Mouse (Mus musculus) G1E (cell line): Measurements from ENCODE around the gene Tec. TPM values are rescaled to one million over a fixed set of nuclear protein-coding genes. Genes with fewer than 3 reads are reported as not detected.

ENCODE experiments used
- ATAC-seq: 2 replicates; pipeline ENCODE4 v1.8.0; 2016; ENCODE audit warnings: mild to moderate bottlenecking; ENCODE audit not compliant: insufficient number of reproducible peaks, poor library complexity, low FRiP score, severe bottlenecking; ENCODE audit errors: extremely low read depth
- DNase-seq: peaks from one replicate; pipeline ENCODE4 v3.0.0; 2012; ENCODE audit warnings: low spot score
- H3K27me3 ChIP-seq: 2 replicates; pipeline ENCODE4 v1.6.1; 2012; ENCODE audit warnings: mild to moderate bottlenecking, low read length, inconsistent platforms; ENCODE audit not compliant: insufficient read depth
- H3K36me3 ChIP-seq: replicated peaks from 2 replicates; pipeline ENCODE3; 2012; ENCODE audit warnings: mild to moderate bottlenecking, inconsistent platforms
- H3K4me1 ChIP-seq: 2 replicates; pipeline ENCODE4 v1.6.1; 2012; ENCODE audit warnings: low read depth, low read length, inconsistent platforms, mixed read lengths; ENCODE audit not compliant: insufficient read depth
- H3K4me3 ChIP-seq: 2 replicates; pipeline ENCODE4 v1.5.1; 2012; ENCODE audit warnings: low read depth, mild to moderate bottlenecking, inconsistent platforms, low read length, moderate library complexity, mixed read lengths
- H3K9me3 ChIP-seq: replicated peaks from 2 replicates; pipeline ENCODE4 v1.6.1; 2012; ENCODE audit warnings: inconsistent platforms
- CTCF ChIP-seq: IDR thresholded peaks from 2 replicates; pipeline ENCODE4 v1.5.1; 2012; ENCODE audit warnings: low read depth, low read length, inconsistent platforms, mixed read lengths
- GATA1 ChIP-seq: IDR thresholded peaks from 2 replicates; pipeline ENCODE4 v1.6.1; 2012; ENCODE audit warnings: borderline replicate concordance, low read length, inconsistent platforms, mixed read lengths
- GATA2 ChIP-seq: IDR thresholded peaks from 2 replicates; pipeline ENCODE4 v1.6.1; 2012; ENCODE audit warnings: low read depth, low read length, inconsistent platforms, borderline replicate concordance
- POLR2AphosphoS5 ChIP-seq: IDR thresholded peaks from 2 replicates; pipeline ENCODE4 v1.6.1; 2012; ENCODE audit warnings: low read depth, low read length, inconsistent platforms; ENCODE audit not compliant: insufficient replicate concordance
- TAL1 ChIP-seq: conservative IDR thresholded peaks from 2 replicates; pipeline ENCODE4 v1.6.1; 2012; ENCODE audit warnings: low read depth, low read length, inconsistent platforms, mixed read lengths
- polyA plus RNA-seq: library from polyadenylated mRNA; stranded (reverse); fragments of >175 nt; gene quantifications from 2 replicates; pipeline ENCODE4 v1.2.3, GENCODE M21; 2012
- total RNA-seq, 2 experiments: library from RNA; stranded (forward) in 1 of 2; stranded (reverse) in 1 of 2; fragments of 200-1000 nt in 1 of 2; fragments of >200 nt in 1 of 2; fragmentation: Nextera tagmentation in 1 of 2; gene quantifications; 2 replicates each; pipeline ENCODE4 v1.2.3; 2014 to 2017

The Tec gene
- total and polyA plus RNA-seq, 3 experiments: 2.9 to 91.6 (median 45.7) TPM

- H3K9me3 ChIP-seq: peaks cover 11% of the 10 kb centered on the region
- peaks cover 65% of the 10 kb centered on the region for H3K36me3 ChIP-seq
- no peak for TF ChIP-seq CTCF
- H3K27me3 ChIP-seq: peaks cover 27% of the 10 kb centered on the region
- H3K4me1 ChIP-seq: peaks cover 63% of the 10 kb centered on the region
- ATAC-seq (no peak), DNase-seq (no peak)
- no peak overlapping the region for H3K4me3 ChIP-seq
Measured at GRCm38 (mm10) chr5:72857756-72858155, 10.5 kb downstream of the Tec start.

GRCm38 (mm10) chr5:72856255-72856878, 11.9 kb downstream of the Tec start:
- Histone ChIP-seq H3K4me1 (peaks cover 71% of the 10 kb centered on the region), H3K4me3 (no peak overlapping the region), H3K27me3 (peaks cover 25% of the 10 kb centered on the region), H3K9me3 (peaks cover 11% of the 10 kb centered on the region), H3K36me3 (peaks cover 64% of the 10 kb centered on the region)
- TF ChIP-seq TAL1 (no peak), GATA1 (no peak), GATA2 (no peak), CTCF (no peak), POLR2AphosphoS5 (no peak)
- DNase-seq (no peak), ATAC-seq (no peak)

GRCm38 (mm10) chr5:72855685-72856124, 12.6 kb downstream of the Tec start:
- ATAC-seq (no peak), DNase-seq (no peak)
- H3K4me3 ChIP-seq: no peak overlapping the region
- peaks cover 20% of the 10 kb centered on the region; the same call in 1 of the 2 replicates for H3K27me3 ChIP-seq
- H3K36me3 ChIP-seq: peaks cover 59% of the 10 kb centered on the region
- peaks cover 11% of the 10 kb centered on the region for H3K9me3 ChIP-seq
- TF ChIP-seq TAL1: no peak
- peaks cover 76% of the 10 kb centered on the region for H3K4me1 ChIP-seq

GRCm38 (mm10) chr5:72854141-72854990, 13.9 kb downstream of the Tec start:
- H3K27me3 ChIP-seq: peaks cover 17% of the 10 kb centered on the region; the same call in 1 of the 2 replicates

GRCm38 (mm10) chr5:72853365-72853764, 14.9 kb downstream of the Tec start:
- DNase-seq: no peak
- Histone ChIP-seq H3K4me1 (peaks cover 91% of the 10 kb centered on the region), H3K27me3 (peaks cover 16% of the 10 kb centered on the region; the same call in 1 of the 2 replicates)

More at GRCm38 (mm10) chr5:72854141-72854990, 13.9 kb downstream of the Tec start:
- DNase-seq: no peak
- Histone ChIP-seq H3K4me1 (peaks cover 90% of the 10 kb centered on the region), H3K36me3 (peaks cover 58% of the 10 kb centered on the region), H3K4me3 (no peak overlapping the region), H3K9me3 (peaks cover 5% of the 10 kb centered on the region)
- no peak for ATAC-seq
- TF ChIP-seq GATA1: no peak
- no peak for TF ChIP-seq CTCF
- no peak for TF ChIP-seq GATA2
- no peak for TF ChIP-seq TAL1
- TF ChIP-seq POLR2AphosphoS5: no peak

GRCm38 (mm10) chr5:72852301-72852995, 15.8 kb downstream of the Tec start:
- Histone ChIP-seq H3K27me3 (peaks cover 14% of the 10 kb centered on the region; the same call in 1 of the 2 replicates), H3K4me1 (peaks cover 93% of the 10 kb centered on the region), H3K36me3 (peaks cover 51% of the 10 kb centered on the region), H3K9me3 (no peaks in the 10 kb centered on the region), H3K4me3 (peak overlapping the region; percentile 29; the same call in 1 of the 2 replicates)
- TF ChIP-seq POLR2AphosphoS5 (no peak), GATA2 (no peak), GATA1 (no peak), CTCF (no peak), TAL1 (no peak)
- DNase-seq (no peak), ATAC-seq (no peak)

More at GRCm38 (mm10) chr5:72853365-72853764, 14.9 kb downstream of the Tec start:
- no peak overlapping the region for H3K4me3 ChIP-seq
- no peak for TF ChIP-seq POLR2AphosphoS5
- no peak for TF ChIP-seq TAL1
- TF ChIP-seq CTCF: no peak
- no peak for TF ChIP-seq GATA1
- TF ChIP-seq GATA2: no peak
- no peak for ATAC-seq
- no peaks in the 10 kb centered on the region for H3K9me3 ChIP-seq
- H3K36me3 ChIP-seq: peaks cover 57% of the 10 kb centered on the region
